Mouse (Mus musculus) neural tube, embryonic 13.5 days (tissue): ENCODE results near the gene Safb2. TPM values are rescaled to one million over a fixed set of nuclear protein-coding genes. Genes with fewer than 3 reads are reported as not detected.
"Not testable (repeated sequence)": the region's sequence is repeated elsewhere in the genome, so short reads cannot be mapped to it uniquely, and the experiment has no call there.

ENCODE experiments used
- ATAC-seq: fragments of 200-750 bp; cut with Nextera tagmentation; 2 replicates; pipeline ENCODE4 v1.8.0; 2017; ENCODE audit warnings: low read depth, mild to moderate bottlenecking, moderate TSS enrichment, moderate library complexity
- H3K27ac ChIP-seq: fragments of 300-500 bp; sonication (generic); replicated peaks from 2 replicates; pipeline ENCODE4 v1.5.1; 2015; ENCODE audit warnings: moderate library complexity, mild to moderate bottlenecking, inconsistent platforms
- H3K27me3 ChIP-seq: fragments of 300-500 bp; sonication (generic); 2 replicates; pipeline ENCODE4 v1.6.1; 2015; ENCODE audit warnings: mild to moderate bottlenecking, inconsistent platforms
- H3K36me3 ChIP-seq: fragments of 300-500 bp; sonication (generic); 2 replicates; pipeline ENCODE4 v1.6.1; 2015; ENCODE audit warnings: mild to moderate bottlenecking, inconsistent platforms
- H3K4me1 ChIP-seq: fragments of 300-500 bp; sonication (generic); replicated peaks from 2 replicates; pipeline ENCODE4 v1.6.1; 2015; ENCODE audit warnings: inconsistent platforms
- H3K4me2 ChIP-seq: fragments of 300-500 bp; sonication (generic); 2 replicates; pipeline ENCODE4 v1.6.1; 2015; ENCODE audit warnings: inconsistent platforms, mild to moderate bottlenecking, moderate library complexity
- H3K4me3 ChIP-seq: fragments of 300-500 bp; sonication (generic); 2 replicates; pipeline ENCODE4 v1.5.1; 2015; ENCODE audit warnings: mild to moderate bottlenecking, inconsistent platforms
- H3K9ac ChIP-seq: fragments of 300-500 bp; sonication (generic); 2 replicates; pipeline ENCODE4 v1.6.1; 2015; ENCODE audit warnings: moderate library complexity, mild to moderate bottlenecking, inconsistent platforms
- H3K9me3 ChIP-seq: fragments of 300-500 bp; sonication (generic); 2 replicates; pipeline ENCODE4 v1.6.1; 2016; ENCODE audit warnings: inconsistent platforms
- WGBS: fragments of 180-500 bp; shearing (Covaris S2); methylation state at CpG from one replicate; pipeline ENCODE4 v1.1.7; 2015; 5-methylcytosine and 5-hydroxymethylcytosine counted together
- polyA plus RNA-seq: library from polyadenylated mRNA; unstranded; fragments of >200 nt; fragmentation: Nextera tagmentation; extraction: Ambion mirVana; gene quantifications from 2 replicates; pipeline ENCODE4 v1.2.1, GENCODE M21; 2015

Gene Safb2
- 67.6 and 77.2 TPM in 2 replicates for polyA plus RNA-seq

DNA sequence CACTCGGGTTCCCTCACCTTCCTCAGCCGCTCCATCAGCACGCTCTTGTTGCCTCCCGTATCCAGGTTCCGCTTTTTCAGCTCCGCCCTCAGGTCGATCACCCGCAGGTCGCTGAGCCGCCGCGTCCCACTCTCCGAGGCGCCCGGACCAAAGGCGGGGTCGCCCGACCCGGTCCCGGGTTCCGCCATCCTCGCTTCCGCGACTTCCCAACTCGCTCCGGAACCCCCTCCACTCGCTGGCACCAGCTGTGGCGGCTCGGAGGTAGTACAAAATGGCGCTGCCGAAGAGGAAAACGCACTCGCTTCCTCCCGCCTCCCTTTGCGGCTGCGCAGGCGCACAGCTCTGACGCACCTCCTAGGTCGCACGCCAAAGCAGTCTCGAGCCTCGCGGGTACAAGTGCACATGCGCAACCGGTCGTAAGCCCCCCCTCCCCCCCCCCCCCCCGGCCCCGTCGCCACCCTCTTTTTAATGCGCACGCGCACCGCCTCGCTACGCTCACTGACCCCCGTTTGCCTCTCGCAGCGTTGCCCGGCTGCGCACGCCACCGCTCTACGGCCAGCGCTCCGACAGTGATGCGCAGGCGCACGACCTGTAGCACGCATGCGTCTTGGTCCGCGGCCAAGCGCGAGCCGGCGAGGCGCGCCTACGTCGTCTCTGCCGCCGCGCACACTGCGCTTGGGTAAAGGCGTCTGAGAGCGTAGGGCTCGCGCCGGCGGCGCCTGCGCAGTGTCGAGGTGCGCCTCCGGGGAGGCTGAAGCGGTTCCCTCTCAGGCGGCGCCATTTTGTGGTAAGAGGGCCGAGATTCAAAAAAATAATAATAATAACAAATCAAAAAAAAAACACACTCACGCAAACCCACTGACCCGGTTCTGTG, at the start of gene Safb2, which contains the start of gene Safb:
Gene Safb2, minus strand, starts transcription at position 329 of the 874 bp plus-strand sequence.
Gene Safb, plus strand, starts transcription at position 569 of the 874 bp plus-strand sequence.
- peak within 1 kb of the TSS; percentile 97 for H3K4me3 ChIP-seq
- peak; percentile 96 for ATAC-seq
- under 1% methylated on average over 91 of the region's 101 CpGs for WGBS
- peak within 1 kb of the TSS; percentile 89 for H3K9ac ChIP-seq
- no peaks in the 10 kb centered on the region for H3K9me3 ChIP-seq
- H3K4me2 ChIP-seq, result peak within 1 kb of the TSS; percentile 97
- H3K36me3 ChIP-seq, result peaks cover 62% of the 10 kb centered on the region
- no peaks in the 10 kb centered on the region for H3K27me3 ChIP-seq
- peak within 1 kb of the TSS; percentile 93 for H3K27ac ChIP-seq
- peaks cover 70% of the 10 kb centered on the region for H3K4me1 ChIP-seq

DNA sequence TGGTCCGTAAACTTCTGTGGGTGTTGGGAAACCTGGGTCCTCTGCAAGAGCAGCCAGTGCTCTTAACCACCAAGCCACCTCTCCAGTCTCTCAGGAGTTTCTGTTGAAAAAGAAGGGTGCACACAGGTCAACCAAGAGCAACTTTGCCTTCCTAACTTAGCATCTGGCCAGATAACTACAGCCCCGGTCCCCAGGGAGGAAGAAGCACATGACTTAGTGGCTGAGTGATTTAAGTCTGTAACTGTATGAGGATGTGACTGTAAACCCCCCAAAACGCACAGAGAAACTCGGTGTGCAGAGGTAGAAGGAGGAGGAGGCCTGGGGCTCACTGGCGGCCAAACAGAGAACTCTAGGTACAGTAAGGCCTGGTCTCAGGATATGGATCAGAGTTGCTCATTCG, 49.6 kb upstream of the Safb2 start:
- Histone ChIP-seq H3K9me3 (no peaks in the 10 kb centered on the region), H3K9ac (no peak overlapping the region), H3K27me3 (no peaks in the 10 kb centered on the region), H3K4me2 (no peak overlapping the region), H3K4me3 (no peak overlapping the region), H3K4me1 (no peaks in the 10 kb centered on the region), H3K27ac (no peak overlapping the region), H3K36me3 (no peaks in the 10 kb centered on the region)
- no peak for ATAC-seq
- WGBS, result 89% methylated on average over 6 of the region's 6 CpGs

DNA sequence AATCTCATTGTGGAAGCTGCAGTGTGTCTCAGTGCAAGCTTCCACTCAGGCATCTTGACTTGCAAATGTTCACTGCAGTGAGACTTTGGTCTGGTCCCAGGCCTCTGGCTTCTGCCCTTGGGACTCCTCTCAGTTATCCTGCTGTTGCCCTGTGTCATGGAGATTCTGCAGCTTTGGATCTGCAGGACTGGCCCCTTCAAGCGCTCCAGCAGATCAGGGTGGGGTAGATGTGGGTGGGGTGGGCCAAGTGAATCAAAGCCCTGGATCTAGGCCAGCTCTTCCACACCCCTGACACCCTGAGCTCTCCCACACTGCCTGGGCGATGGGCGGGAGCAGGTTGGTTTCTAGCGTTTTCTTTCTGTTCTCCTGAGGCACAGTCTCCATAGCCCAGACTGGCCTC, 47.4 kb upstream of the Safb2 start:
- no peak for ATAC-seq
- Histone ChIP-seq H3K4me1 (peaks cover 11% of the 10 kb centered on the region), H3K4me3 (no peak overlapping the region), H3K4me2 (no peak overlapping the region), H3K9me3 (no peaks in the 10 kb centered on the region), H3K27ac (no peak overlapping the region), H3K27me3 (0 out of 2 replicates have a peak, but pooled peaks cover 3% of the 10 kb centered on the region), H3K9ac (0 out of 2 replicates have a peak overlapping the region, but pooled peaks have one; percentile 17), H3K36me3 (no peaks in the 10 kb centered on the region)
- WGBS, result 47% methylated on average over 4 of the region's 4 CpGs

DNA sequence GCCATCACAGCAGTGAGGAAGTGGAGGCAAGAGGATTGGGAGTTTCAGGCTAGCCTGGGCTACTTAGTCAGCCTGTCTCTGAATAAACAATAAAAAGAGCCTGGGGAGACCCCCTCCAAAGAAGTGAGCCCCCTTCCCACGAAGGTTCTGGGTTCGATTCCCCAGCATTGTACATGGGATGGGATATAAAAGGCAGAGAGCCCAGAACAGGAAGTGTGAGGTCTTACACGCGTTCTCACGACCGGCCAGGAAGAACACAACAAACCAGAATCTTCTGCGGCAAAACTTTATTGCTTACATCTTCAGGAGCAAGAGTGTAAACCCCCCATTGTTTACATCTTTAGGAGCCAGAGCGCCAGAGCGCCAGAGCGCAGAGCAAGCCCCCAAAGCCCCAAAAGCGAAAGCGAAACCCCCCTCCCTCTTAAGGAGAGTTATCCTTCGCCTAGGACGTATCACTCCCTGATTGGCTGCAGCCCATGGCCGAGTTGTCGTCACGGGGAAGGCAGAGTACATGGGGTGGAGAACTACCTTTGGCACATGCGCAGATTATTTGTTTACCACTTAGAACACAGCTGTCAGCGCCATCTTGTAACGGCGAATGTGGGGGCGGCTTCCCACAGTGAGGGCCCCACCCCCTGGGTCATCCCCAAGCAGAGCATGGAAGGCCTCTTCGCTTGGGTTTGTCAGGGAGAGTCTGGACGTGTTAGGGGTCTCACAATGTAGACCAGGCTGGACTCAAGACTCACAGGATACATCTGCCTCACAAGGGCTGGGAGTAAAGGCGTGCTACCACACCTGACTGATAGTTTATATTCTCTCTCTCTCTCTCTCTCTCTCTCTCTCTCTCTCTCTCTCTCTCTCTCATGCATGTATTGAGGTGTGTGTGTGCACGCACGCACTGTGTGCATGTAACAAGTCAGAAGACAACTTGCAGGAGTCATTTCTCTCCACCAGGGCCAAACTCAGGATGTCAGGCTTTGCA, 45.7 kb upstream of the Safb2 start:
- not testable (repeated sequence) for H3K4me3 ChIP-seq, H3K9me3 ChIP-seq, H3K9ac ChIP-seq, H3K4me2 ChIP-seq, H3K27ac ChIP-seq, ATAC-seq, H3K36me3 ChIP-seq, H3K27me3 ChIP-seq
- peaks cover 23% of the 10 kb centered on the region for H3K4me1 ChIP-seq
- 86% methylated on average over 27 of the region's 27 CpGs for WGBS

DNA sequence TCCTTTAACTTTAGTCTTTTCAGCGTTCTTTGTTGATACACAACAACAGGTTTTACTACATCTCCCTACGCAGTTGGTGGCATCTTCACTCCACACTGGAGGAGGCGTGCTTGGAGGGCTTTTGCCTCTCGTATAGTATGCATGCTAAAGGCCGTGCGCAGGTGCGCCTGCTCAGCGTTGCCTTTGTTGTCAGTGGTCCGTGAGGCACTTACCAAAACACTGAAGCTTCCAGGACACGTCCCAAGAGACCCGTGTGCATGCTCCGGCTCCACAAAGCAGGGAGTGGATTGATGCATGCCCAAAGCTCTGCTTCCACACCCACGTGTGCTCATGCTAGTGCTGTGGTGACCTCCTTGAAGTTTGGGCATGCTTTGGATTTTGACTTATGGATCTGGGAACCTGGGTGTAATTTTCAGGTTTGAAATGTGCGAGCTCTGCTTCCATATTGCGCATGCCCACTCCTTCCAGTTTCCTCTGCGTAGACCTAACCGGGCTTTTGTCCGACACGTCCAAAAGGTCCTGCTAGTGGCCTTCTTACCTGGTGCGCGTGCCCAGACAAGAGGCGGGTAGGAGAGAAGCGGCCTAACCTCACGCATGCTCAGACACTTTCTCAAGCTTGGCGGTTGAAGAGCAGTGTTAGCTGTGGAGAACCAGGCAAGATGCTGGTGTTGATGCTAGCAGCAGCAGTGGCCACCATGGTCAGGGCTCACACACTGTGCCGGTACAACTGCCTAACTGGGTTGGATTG, 43.3 kb upstream of the Safb2 start, which contains the start of gene Catsperd:
Gene Catsperd, plus strand, starts transcription at position 614 of the 748 bp plus-strand sequence.
- 0 out of 2 replicates have a peak, but pooled peaks cover 3% of the 10 kb centered on the region for H3K27me3 ChIP-seq
- H3K27ac ChIP-seq, result peak within 1 kb of the TSS; percentile 80
- peak within 1 kb of the TSS; percentile 93 for H3K4me2 ChIP-seq
- WGBS, result 12% methylated on average over 26 of the region's 26 CpGs
- ATAC-seq, result peak; percentile 51
- peak within 1 kb of the TSS; percentile 87 for H3K4me3 ChIP-seq
- H3K9ac ChIP-seq, result peak within 1 kb of the TSS; percentile 60
- H3K9me3 ChIP-seq, result no peaks in the 10 kb centered on the region
- peaks cover 19% of the 10 kb centered on the region for H3K36me3 ChIP-seq
- peaks cover 27% of the 10 kb centered on the region for H3K4me1 ChIP-seq

DNA sequence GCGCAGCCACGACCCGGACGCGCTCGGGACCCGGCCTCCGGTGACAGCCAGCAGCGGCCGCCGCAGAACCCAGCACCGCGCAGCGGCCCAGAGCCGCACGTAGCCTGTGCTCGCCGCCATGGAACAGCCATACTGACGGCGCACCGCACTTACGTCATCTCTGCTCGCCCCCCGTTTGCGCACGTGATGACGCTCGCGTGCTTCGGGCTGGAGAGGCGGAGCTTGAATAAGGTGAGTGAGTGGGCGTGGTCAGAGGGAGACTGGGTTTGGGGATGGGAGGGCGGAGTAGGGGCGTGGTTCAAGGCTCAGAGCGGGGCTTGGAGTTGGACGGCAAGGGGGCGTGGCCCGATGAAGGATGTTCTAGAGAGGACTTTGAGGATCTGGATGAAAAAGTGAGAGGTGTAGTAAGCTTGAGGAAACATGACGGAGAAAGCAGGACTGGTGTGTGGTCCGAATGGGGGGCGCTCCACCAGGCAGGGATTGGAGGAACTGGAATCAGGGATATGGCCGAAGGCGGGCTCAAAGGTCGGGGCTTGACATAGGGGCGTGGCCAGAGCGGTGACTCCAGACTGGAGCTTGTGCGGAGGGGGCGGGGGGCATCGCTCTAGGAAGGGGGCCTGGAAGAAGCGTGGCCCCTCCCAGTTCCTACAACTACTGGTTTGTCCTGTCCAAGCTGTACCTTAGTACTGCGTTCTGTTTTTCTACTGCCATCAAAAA, 42.5 kb upstream of the Safb2 start, which contains the start of gene Lonp1:
Gene Lonp1, minus strand, starts transcription at position 134 of the 717 bp plus-strand sequence.
- WGBS, result under 1% methylated on average over 51 of the region's 51 CpGs
- Histone ChIP-seq H3K9me3 (no peaks in the 10 kb centered on the region), H3K4me1 (peaks cover 27% of the 10 kb centered on the region), H3K27ac (peak within 1 kb of the TSS; percentile 80), H3K4me3 (peak within 1 kb of the TSS; percentile 87), H3K4me2 (peak within 1 kb of the TSS; percentile 93), H3K36me3 (peaks cover 27% of the 10 kb centered on the region), H3K27me3 (0 out of 2 replicates have a peak, but pooled peaks cover 3% of the 10 kb centered on the region), H3K9ac (peak within 1 kb of the TSS; percentile 86)
- peak; percentile 92 for ATAC-seq

GRCm38 (mm10) chr17:56626260-56626659, 41.9 kb upstream of the Safb2 start:
- peaks cover 27% of the 10 kb centered on the region for H3K4me1 ChIP-seq
- peak overlapping the region; percentile 87 for H3K4me3 ChIP-seq
- peak overlapping the region; percentile 93 for H3K4me2 ChIP-seq
- WGBS, result 2% methylated on average over 32 of the region's 32 CpGs
- H3K27me3 ChIP-seq, result 0 out of 2 replicates have a peak, but pooled peaks cover 3% of the 10 kb centered on the region
- peak overlapping the region; percentile 86 for H3K9ac ChIP-seq
- ATAC-seq, result no peak; the same call in 1 of the 2 replicates
- peak overlapping the region; percentile 73 for H3K27ac ChIP-seq
- H3K36me3 ChIP-seq, result peaks cover 34% of the 10 kb centered on the region
- no peaks in the 10 kb centered on the region for H3K9me3 ChIP-seq

- ATAC-seq, result no peak
- peaks cover 41% of the 10 kb centered on the region for H3K36me3 ChIP-seq
- H3K9ac ChIP-seq, result no peak overlapping the region
- H3K4me1 ChIP-seq, result peaks cover 27% of the 10 kb centered on the region
- 0 out of 2 replicates have a peak, but pooled peaks cover 3% of the 10 kb centered on the region for H3K27me3 ChIP-seq
- peak overlapping the region; percentile 93 for H3K4me2 ChIP-seq
- peak overlapping the region; percentile 87 for H3K4me3 ChIP-seq
- 84% methylated on average over 3 of the region's 3 CpGs for whole genome bisulfite sequencing
- H3K9me3 ChIP-seq, result no peaks in the 10 kb centered on the region
- no peak overlapping the region for H3K27ac ChIP-seq
These were observed 41.1 kb upstream of the Safb2 start for GRCm38 (mm10) chr17:56625495-56625894.

DNA sequence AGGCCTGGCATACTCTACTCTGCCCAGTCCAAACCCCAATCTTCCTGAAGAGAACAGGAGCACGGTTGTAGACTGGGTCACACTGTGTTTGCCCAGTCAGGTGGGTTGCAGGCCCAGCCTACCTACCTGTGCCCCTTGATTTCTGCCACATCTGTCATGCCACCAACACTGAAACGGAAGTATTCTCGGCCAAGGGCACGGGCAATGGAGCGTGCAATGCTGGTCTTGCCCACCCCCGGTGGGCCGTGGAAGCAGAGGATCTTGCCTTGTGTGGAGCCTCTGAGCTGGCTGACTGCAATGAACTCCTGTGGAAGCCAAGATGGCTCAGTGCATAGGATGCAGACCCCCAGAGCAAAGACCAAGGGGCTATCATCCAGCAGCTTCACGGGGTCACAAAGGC, 33.2 kb upstream of the Safb2 start:
- no peak overlapping the region for H3K4me2 ChIP-seq
- H3K9ac ChIP-seq, result no peak overlapping the region
- H3K4me1 ChIP-seq, result peaks cover 15% of the 10 kb centered on the region
- 91% methylated on average over 8 of the region's 8 CpGs for WGBS
- ATAC-seq, result no peak
- H3K4me3 ChIP-seq, result no peak overlapping the region
- H3K27ac ChIP-seq, result no peak overlapping the region
- no peaks in the 10 kb centered on the region for H3K27me3 ChIP-seq
- peaks cover 84% of the 10 kb centered on the region for H3K36me3 ChIP-seq
- no peaks in the 10 kb centered on the region for H3K9me3 ChIP-seq

DNA sequence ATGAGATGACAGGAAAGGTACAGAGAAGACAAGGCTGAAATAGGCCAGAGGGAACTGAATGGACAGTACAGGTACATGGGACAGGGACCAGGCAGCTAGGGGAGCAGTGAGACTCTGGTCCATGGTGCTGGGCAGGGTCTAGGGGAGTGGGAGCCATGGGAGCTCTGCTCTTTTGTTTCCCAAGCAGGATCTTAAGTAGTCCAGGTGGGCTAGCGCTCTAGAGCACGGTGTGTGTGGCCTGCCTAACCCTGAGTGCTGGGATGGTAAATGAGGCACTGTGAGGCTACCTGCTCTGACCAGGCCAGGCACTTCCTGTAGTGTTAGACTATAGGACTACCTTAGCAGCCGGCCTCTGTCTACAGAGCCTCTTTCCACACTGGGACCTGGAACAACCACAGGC, 32.3 kb upstream of the Safb2 start:
- Histone ChIP-seq H3K27ac (no peak overlapping the region), H3K9me3 (no peaks in the 10 kb centered on the region), H3K4me1 (peaks cover 22% of the 10 kb centered on the region), H3K27me3 (no peaks in the 10 kb centered on the region), H3K4me3 (no peak overlapping the region), H3K36me3 (peaks cover 75% of the 10 kb centered on the region), H3K4me2 (no peak overlapping the region), H3K9ac (no peak overlapping the region)
- 80% methylated on average over 3 of the region's 3 CpGs for WGBS
- no peak for ATAC-seq
